Mouse (Mus musculus) stomach, embryonic 14.5 days (tissue): ENCODE data around the gene Patl2. TPM values are rescaled to one million over a fixed set of nuclear protein-coding genes. Genes with fewer than 3 reads are reported as not detected.
A peak's percentile ranks its signal among the peaks of the same experiment; 100 is the strongest.

Experiments used
- ATAC-seq: fragments of 200-750 bp; cut with Nextera tagmentation; 2 replicates; pipeline ENCODE4 v1.8.0; 2017; ENCODE audit warnings: low read depth, moderate TSS enrichment; ENCODE audit not compliant: insufficient number of reproducible peaks, insufficient read depth, low FRiP score
- H3K27ac ChIP-seq: fragments of 300-500 bp; sonication (generic); 2 replicates; pipeline ENCODE4 v1.5.1; 2014; ENCODE audit warnings: mild to moderate bottlenecking, low read length, moderate library complexity, mixed read lengths
- H3K27me3 ChIP-seq: fragments of 300-500 bp; sonication (generic); 2 replicates; pipeline ENCODE4 v1.6.1; 2014; ENCODE audit warnings: low read length, control low read depth, mixed read lengths; ENCODE audit not compliant: control insufficient read depth, insufficient read depth
- H3K36me3 ChIP-seq: fragments of 300-500 bp; sonication (generic); 2 replicates; pipeline ENCODE4 v1.6.1; 2014; ENCODE audit warnings: mild to moderate bottlenecking, control low read depth, low read length, moderate library complexity, mixed read lengths; ENCODE audit not compliant: control insufficient read depth, insufficient read depth
- H3K4me1 ChIP-seq: fragments of 300-500 bp; sonication (generic); 2 replicates; pipeline ENCODE4 v1.6.1; 2014; ENCODE audit warnings: low read length, control low read depth, mixed read lengths; ENCODE audit not compliant: control insufficient read depth, insufficient read depth
- H3K4me2 ChIP-seq: fragments of 300-500 bp; sonication (generic); replicated peaks from 2 replicates; pipeline ENCODE4 v1.6.1; 2014; ENCODE audit warnings: low read depth, low read length, control low read depth
- H3K4me3 ChIP-seq: fragments of 300-500 bp; sonication (generic); 2 replicates; pipeline ENCODE4 v1.5.1; 2014; ENCODE audit warnings: low read depth, low read length, control low read depth
- H3K9ac ChIP-seq: fragments of 300-500 bp; sonication (generic); replicated peaks from 2 replicates; pipeline ENCODE4 v1.6.1; 2014; ENCODE audit warnings: low read depth, mild to moderate bottlenecking, control low read depth, low read length, moderate library complexity, mixed read lengths
- H3K9me3 ChIP-seq: fragments of 300-500 bp; sonication (generic); 2 replicates; pipeline ENCODE4 v1.6.1; 2016; ENCODE audit warnings: low read depth, low read length, control low read depth; ENCODE audit not compliant: control insufficient read depth
- WGBS: fragments of 180-500 bp; shearing (Covaris S2); extraction: QIAGEN DNeasy Blood & Tissue Kit; methylation state at CpG from one replicate; pipeline ENCODE4 v1.1.7; 2014; 5-methylcytosine and 5-hydroxymethylcytosine counted together
- polyA plus RNA-seq: library from polyadenylated mRNA; unstranded; fragments of >200 nt; fragmentation: Nextera tagmentation; extraction: Ambion mirVana; gene quantifications from 2 replicates; pipeline ENCODE4 v1.2.1, GENCODE M21; 2014

The Patl2 gene
- polyA plus RNA-seq, 1 experiment from 2014 or later: not detected

GRCm38 (mm10) chr2:122163430-122164195, 22.4 kb downstream of the Patl2 start:
- H3K9me3 ChIP-seq: no peaks in the 10 kb centered on the region
- no peak overlapping the region for H3K4me2 ChIP-seq
- 68% methylated on average over 13 of the region's 13 CpGs for WGBS
- H3K4me1 ChIP-seq: peaks cover 7% of the 10 kb centered on the region; the same call in 1 of the 2 replicates
- no peak overlapping the region for H3K9ac ChIP-seq
- H3K27me3 ChIP-seq: no peaks in the 10 kb centered on the region
- H3K27ac ChIP-seq: peak overlapping the region; percentile 3; the same call in 1 of the 2 replicates
- ATAC-seq: no peak
- no peaks in the 10 kb centered on the region for H3K36me3 ChIP-seq
- no peak overlapping the region for H3K4me3 ChIP-seq

GRCm38 (mm10) chr2:122162529-122162928, 23.5 kb downstream of the Patl2 start:
- no peak for ATAC-seq

DNA sequence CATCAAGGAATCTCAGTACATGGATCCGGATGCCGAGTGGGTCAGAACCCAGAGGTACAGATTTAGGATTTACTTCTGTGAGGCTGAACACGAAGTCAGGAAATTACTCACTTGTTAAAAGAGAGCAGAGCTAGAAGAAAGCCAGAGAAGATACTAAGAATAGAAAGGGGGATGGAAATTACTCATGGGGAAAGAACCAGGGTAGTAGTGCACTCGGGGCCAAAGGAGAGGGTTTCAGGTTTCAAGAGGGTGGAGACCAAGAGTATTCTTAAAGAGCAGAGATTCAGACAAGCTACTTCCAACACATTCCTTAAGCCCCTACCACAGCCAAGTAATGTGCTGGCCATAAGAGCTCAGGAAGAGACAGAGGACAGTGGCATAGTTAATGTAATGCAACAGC, 24.4 kb downstream of the Patl2 start:
- 42% methylated on average over 4 of the region's 4 CpGs for WGBS
- Histone ChIP-seq H3K4me3 (no peak overlapping the region), H3K4me1 (peaks cover 8% of the 10 kb centered on the region; the same call in 1 of the 2 replicates), H3K36me3 (no peaks in the 10 kb centered on the region), H3K9ac (no peak overlapping the region), H3K27ac (no peak overlapping the region), H3K27me3 (no peaks in the 10 kb centered on the region), H3K4me2 (no peak overlapping the region), H3K9me3 (no peaks in the 10 kb centered on the region)
- no peak for ATAC-seq

More at GRCm38 (mm10) chr2:122162529-122162928, 23.5 kb downstream of the Patl2 start:
- Histone ChIP-seq H3K9me3 (no peaks in the 10 kb centered on the region), H3K4me2 (no peak overlapping the region), H3K27me3 (no peaks in the 10 kb centered on the region), H3K9ac (no peak overlapping the region), H3K4me1 (peaks cover 8% of the 10 kb centered on the region; the same call in 1 of the 2 replicates), H3K4me3 (no peak overlapping the region), H3K27ac (no peak overlapping the region), H3K36me3 (no peaks in the 10 kb centered on the region)
- 85% methylated on average over 2 of the region's 2 CpGs for WGBS

GRCm38 (mm10) chr2:122160680-122161079, 25.3 kb downstream of the Patl2 start, which contains the start of gene Trim69:
TSS of gene Trim69 (plus strand) at chr2:122160700.
- H3K27me3 ChIP-seq: no peaks in the 10 kb centered on the region
- no peak within 1 kb of the TSS for H3K4me2 ChIP-seq
- H3K9ac ChIP-seq: no peak within 1 kb of the TSS
- 48% methylated on average over 2 of the region's 2 CpGs for WGBS
- ATAC-seq: peak; percentile 51; the same call in 1 of the 2 replicates
- no peak within 1 kb of the TSS for H3K4me3 ChIP-seq
- peaks cover 8% of the 10 kb centered on the region; the same call in 1 of the 2 replicates for H3K4me1 ChIP-seq
- no peaks in the 10 kb centered on the region for H3K9me3 ChIP-seq
- H3K27ac ChIP-seq: no peak within 1 kb of the TSS
- H3K36me3 ChIP-seq: no peaks in the 10 kb centered on the region

DNA sequence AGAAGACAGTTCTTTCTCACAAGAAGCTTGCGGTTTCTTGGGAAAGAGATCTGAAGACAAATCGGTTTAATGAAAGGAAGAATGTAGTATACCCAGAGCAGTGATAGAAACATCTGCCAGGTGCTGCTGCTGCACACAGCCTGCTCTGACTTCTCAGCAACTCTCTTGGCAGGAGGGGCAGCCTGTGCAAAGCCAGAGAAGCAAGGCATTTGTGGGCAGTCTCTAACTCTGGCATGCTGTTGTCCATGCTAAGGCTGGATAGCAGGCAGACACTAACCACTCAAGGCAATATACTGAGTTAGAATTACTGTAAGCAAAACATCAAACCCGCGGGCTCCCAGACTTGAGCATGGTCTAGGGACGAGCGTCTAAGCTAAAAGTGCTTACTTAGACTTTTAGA, 26.3 kb downstream of the Patl2 start:
- no peak overlapping the region for H3K4me3 ChIP-seq
- ATAC-seq: no peak
- no peak overlapping the region for H3K4me2 ChIP-seq
- H3K9me3 ChIP-seq: no peaks in the 10 kb centered on the region
- H3K4me1 ChIP-seq: peaks cover 8% of the 10 kb centered on the region; the same call in 1 of the 2 replicates
- H3K36me3 ChIP-seq: no peaks in the 10 kb centered on the region
- no peak overlapping the region for H3K27ac ChIP-seq
- WGBS: 77% methylated on average over 6 of the region's 6 CpGs
- H3K27me3 ChIP-seq: no peaks in the 10 kb centered on the region
- H3K9ac ChIP-seq: no peak overlapping the region

- Histone ChIP-seq H3K4me3 (no peak overlapping the region), H3K36me3 (no peaks in the 10 kb centered on the region), H3K4me1 (peaks cover 8% of the 10 kb centered on the region; the same call in 1 of the 2 replicates), H3K4me2 (no peak overlapping the region), H3K9me3 (no peaks in the 10 kb centered on the region), H3K9ac (no peak overlapping the region), H3K27ac (peak overlapping the region; percentile 29; the same call in 1 of the 2 replicates), H3K27me3 (no peaks in the 10 kb centered on the region)
- peak; percentile 59; the same call in 1 of the 2 replicates for ATAC-seq
- WGBS: 29% methylated on average over 6 of the region's 6 CpGs
Observed at GRCm38 (mm10) chr2:122158362-122158802, 27.6 kb downstream of the Patl2 start.

- no peak for ATAC-seq
- no peaks in the 10 kb centered on the region for H3K36me3 ChIP-seq
- no peak overlapping the region; the same call in 1 of the 2 replicates for H3K27ac ChIP-seq
- peaks cover 8% of the 10 kb centered on the region; the same call in 1 of the 2 replicates for H3K4me1 ChIP-seq
- H3K27me3 ChIP-seq: no peaks in the 10 kb centered on the region
- H3K4me3 ChIP-seq: no peak overlapping the region
- no peak overlapping the region for H3K9ac ChIP-seq
- H3K4me2 ChIP-seq: no peak overlapping the region
- no peaks in the 10 kb centered on the region for H3K9me3 ChIP-seq
Observed at GRCm38 (mm10) chr2:122157561-122157960, 28.4 kb downstream of the Patl2 start.

DNA sequence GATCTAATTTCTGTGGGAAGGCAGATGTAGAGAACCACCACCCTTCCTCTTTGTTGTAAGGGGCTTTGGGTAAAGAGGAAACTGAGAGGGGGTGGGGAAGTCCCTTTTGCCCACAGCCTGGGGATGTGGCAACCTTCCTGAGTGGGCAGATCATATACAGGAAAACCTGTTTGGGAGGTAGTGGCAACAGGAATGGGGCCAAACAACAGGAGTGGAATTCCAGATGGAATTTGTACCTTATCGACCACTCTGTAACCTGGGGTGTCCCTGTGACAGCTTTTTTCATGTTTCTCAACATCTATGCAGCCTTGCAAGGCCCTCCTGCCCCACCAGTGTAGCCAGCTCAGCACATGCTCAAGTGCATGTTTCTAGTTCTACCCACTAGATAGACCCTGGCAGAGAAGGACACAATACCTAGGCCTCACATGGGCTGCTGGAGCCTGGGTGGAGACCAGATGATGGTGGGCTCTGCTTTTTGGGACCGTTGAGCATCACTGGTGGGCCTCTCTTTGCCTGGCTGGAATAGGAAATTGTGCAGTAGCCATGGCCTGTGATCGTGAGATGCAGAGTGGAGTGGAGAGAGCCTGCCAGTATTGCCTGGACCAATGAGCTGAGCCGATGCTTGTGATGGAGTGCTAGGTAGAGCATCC, 29.8 kb downstream of the Patl2 start:
- H3K4me3 ChIP-seq: no peak overlapping the region
- H3K36me3 ChIP-seq: no peaks in the 10 kb centered on the region; the same call in 1 of the 2 replicates
- no peaks in the 10 kb centered on the region for H3K9me3 ChIP-seq
- 86% methylated on average over 4 of the region's 4 CpGs for WGBS
- ATAC-seq: no peak
- no peaks in the 10 kb centered on the region for H3K27me3 ChIP-seq
- H3K9ac ChIP-seq: no peak overlapping the region
- H3K4me2 ChIP-seq: no peak overlapping the region
- peaks cover 5% of the 10 kb centered on the region; the same call in 1 of the 2 replicates for H3K4me1 ChIP-seq
- H3K27ac ChIP-seq: no peak overlapping the region
